Mouse (Mus musculus) monocyte, adult 59 days (primary cell): Measurements from ENCODE around the gene Tnfsf10. TPM values are rescaled to one million over a fixed set of nuclear protein-coding genes. Genes with fewer than 3 reads are reported as not detected.

Source experiments
- total RNA-seq, 2 experiments: library from RNA; stranded (reverse); gene quantifications; one replicate each; pipeline ENCODE4 v1.2.4; 2023

The Tnfsf10 gene
- total RNA-seq = 1 to 10 TPM; 1.8 to 1.9 TPM

GRCm38 (mm10) chr3:27316559-27317287 is at the start of gene Tnfsf10:
TSS of gene Tnfsf10 (plus strand) at chr3:27317028.

GRCm38 (mm10) chr3:27371276-27371621 is 54.4 kb downstream of the Tnfsf10 start, which contains the start of gene Ghsr:
TSS of gene Ghsr (plus strand) at chr3:27371351.

Other genes with a start within 250 kb of the Tnfsf10 start
- gene Ect2, start 163.2 kb upstream of the Tnfsf10 start, total RNA-seq = 1 to 10 TPM; 1.4 to 1.6 TPM
- 10 to 100 TPM; 31.3 to 40.7 TPM for gene Nceh1, start 134.1 kb upstream of the Tnfsf10 start, total RNA-seq
- not detected for gene Ghsr, start 54.3 kb downstream of the Tnfsf10 start, total RNA-seq